Mouse (Mus musculus) heart, adult 9 months (tissue): ENCODE data around the gene Dbr1.
"Not testable (repeated sequence)": the region's sequence is repeated elsewhere in the genome, so short reads cannot be mapped to it uniquely, and the experiment has no call there.

ENCODE experiments used
- DNase-seq, 2 experiments: peaks; one replicate each; pipeline ENCODE4 v3.0.0; 2022; ENCODE audit warnings: low spot score in 2 of 2

The Dbr1 gene

GRCm38 (mm10) chr9:99575677-99576480 is at the start of gene Dbr1:
TSS of gene Dbr1 (plus strand) at chr9:99575799.
- DNase-seq, result peak; percentile 93

GRCm38 (mm10) chr9:99531865-99532264 is 43.7 kb upstream of the Dbr1 start:
- DNase-seq, result no peak

- DNase-seq, result no peak
Measured at GRCm38 (mm10) chr9:99546259-99546658, 29.3 kb upstream of the Dbr1 start.

GRCm38 (mm10) chr9:99552068-99552467 is 23.5 kb upstream of the Dbr1 start:
- DNase-seq, result no peak

- peak in 1 of 2 experiments; percentile 7 for DNase-seq
Measured at GRCm38 (mm10) chr9:99553049-99553448, 22.6 kb upstream of the Dbr1 start.

- no peak for DNase-seq
Measured at GRCm38 (mm10) chr9:99554052-99554451, 21.5 kb upstream of the Dbr1 start.

- no peak for DNase-seq
Measured at GRCm38 (mm10) chr9:99555253-99555652, 20.3 kb upstream of the Dbr1 start.

- DNase-seq, result no peak
Measured at GRCm38 (mm10) chr9:99557580-99558300, 17.9 kb upstream of the Dbr1 start.

- no peak for DNase-seq
Measured at GRCm38 (mm10) chr9:99558824-99559556, 16.6 kb upstream of the Dbr1 start.

GRCm38 (mm10) chr9:99559557-99559904 is 16.1 kb upstream of the Dbr1 start:
- no peak for DNase-seq

- DNase-seq, result peak in 1 of 2 experiments; percentile 5
Measured at GRCm38 (mm10) chr9:99560389-99560788, 15.2 kb upstream of the Dbr1 start.

- DNase-seq, result peak; percentile 7 to 39
Measured at GRCm38 (mm10) chr9:99563714-99564113, 11.9 kb upstream of the Dbr1 start.

GRCm38 (mm10) chr9:99568023-99568346 is 7.6 kb upstream of the Dbr1 start:
- DNase-seq, result no peak

- DNase-seq, result peak; percentile 88 to 93
Measured at GRCm38 (mm10) chr9:99568347-99569070, 7.1 kb upstream of the Dbr1 start, which contains the start of gene Armc8. TSS of gene Armc8 (minus strand) at chr9:99568899.

GRCm38 (mm10) chr9:99569071-99569397 is 6.6 kb upstream of the Dbr1 start:
- DNase-seq, result no peak

GRCm38 (mm10) chr9:99580655-99581054 is 5.1 kb downstream of the Dbr1 start:
- DNase-seq, result no peak

- DNase-seq, result peak; percentile 9 to 19
Measured at GRCm38 (mm10) chr9:99587505-99588202, 12.1 kb downstream of the Dbr1 start.

- no peak for DNase-seq
Measured at GRCm38 (mm10) chr9:99591144-99591543, 15.5 kb downstream of the Dbr1 start.

- DNase-seq, result not testable (repeated sequence)
Measured at GRCm38 (mm10) chr9:99599127-99599526, 23.5 kb downstream of the Dbr1 start.

- DNase-seq, result no peak
Measured at GRCm38 (mm10) chr9:99603566-99603965, 28.0 kb downstream of the Dbr1 start.

GRCm38 (mm10) chr9:99612202-99612601 is 36.6 kb downstream of the Dbr1 start, which contains the start of gene A4gnt:
TSS of gene A4gnt (plus strand) at chr9:99612502.
- no peak for DNase-seq
